Mouse (Mus musculus) left cerebral cortex, adult 6 months (tissue): ENCODE results near the gene Slc35g2. TPM values are rescaled to one million over a fixed set of nuclear protein-coding genes. Genes with fewer than 3 reads are reported as not detected.

Experiments used
- long read RNA-seq, 2 experiments: library from polyadenylated mRNA; unstranded; transcript quantifications; one replicate each; pipeline ENCODE4 v2.0.0; 2019 to 2020
- polyA plus RNA-seq: library from polyadenylated mRNA; unstranded; fragments of <200 nt; fragmentation: Nextera tagmentation; gene quantifications from 2 replicates; pipeline ENCODE4 v1.2.3, GENCODE M21; 2021

Gene Slc35g2
- polyA plus RNA-seq: 26.1 and 30.2 TPM in 2 replicates
- long read RNA-seq, experiment 1, transcript Slc35g2-201 (2 exons, 1,590 nt): major isoform, 186 of 192 reads
- long read RNA-seq, experiment 1, partial matches to known transcripts: 0 of 192 reads
- long read RNA-seq, experiment 1, other reads (novel, unspliced or antisense): 6 of 192 reads
- long read RNA-seq, experiment 2, transcript Slc35g2-201 (2 exons, 1,590 nt): major isoform, 29 of 33 reads
- long read RNA-seq, experiment 2, partial matches to known transcripts: 0 of 33 reads
- long read RNA-seq, experiment 2, other reads (novel, unspliced or antisense): 4 of 33 reads

DNA sequence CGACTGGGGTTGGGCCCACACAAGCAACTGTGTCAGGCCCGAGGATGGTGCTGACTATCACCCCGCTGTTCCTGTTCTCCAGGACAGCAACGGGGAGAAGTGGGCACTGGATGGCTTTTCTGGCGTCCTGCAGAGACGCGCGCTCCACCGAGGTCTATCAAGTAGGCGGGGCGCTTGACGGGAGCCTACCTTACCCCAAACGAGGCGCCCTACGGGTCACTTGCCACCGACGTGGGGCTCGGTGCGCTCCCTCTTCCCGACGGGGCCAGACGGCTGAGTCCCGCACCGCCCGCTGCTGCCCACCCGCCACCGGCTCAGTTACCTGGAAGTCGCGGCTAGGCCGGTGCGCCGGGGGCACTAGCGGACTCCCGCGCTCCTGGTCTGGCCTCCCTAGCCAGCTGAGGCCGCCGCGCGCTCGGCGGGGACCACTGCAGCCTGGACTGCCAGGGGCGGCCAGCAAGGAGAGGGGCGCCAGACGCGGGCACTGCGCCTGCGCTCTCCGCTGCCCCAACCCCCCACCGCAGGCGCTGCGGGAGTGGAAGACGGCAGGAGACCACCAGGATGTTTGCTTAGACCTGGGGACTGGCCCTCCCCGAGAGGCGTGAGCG lies at the start of gene Slc35g2:
TSS of gene Slc35g2 (minus strand) at position 465 of the 608 bp plus-strand sequence.

DNA sequence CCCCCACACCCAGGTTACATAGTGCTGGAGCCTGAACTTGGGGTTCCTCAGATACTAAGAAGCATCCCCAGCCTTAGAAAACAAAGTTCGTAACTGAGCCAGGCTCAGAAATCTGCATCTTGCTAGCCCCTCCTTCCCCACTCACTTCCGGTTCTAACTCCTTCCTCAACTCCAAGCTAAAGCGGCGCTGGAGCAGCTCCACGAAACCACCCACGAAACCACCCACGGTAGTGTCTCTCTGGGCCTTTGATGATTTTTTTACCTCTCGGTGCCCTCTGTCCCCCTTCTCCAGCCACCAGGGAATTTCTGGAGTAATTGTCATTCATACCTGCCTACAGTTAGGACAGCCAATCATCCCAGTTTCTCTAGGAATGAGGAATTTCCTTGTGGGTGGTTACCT lies 26.7 kb upstream of the Slc35g2 start, which contains the start of gene Stag1:
TSS of gene Stag1 (plus strand) at position 253 of the 400 bp plus-strand sequence.

DNA sequence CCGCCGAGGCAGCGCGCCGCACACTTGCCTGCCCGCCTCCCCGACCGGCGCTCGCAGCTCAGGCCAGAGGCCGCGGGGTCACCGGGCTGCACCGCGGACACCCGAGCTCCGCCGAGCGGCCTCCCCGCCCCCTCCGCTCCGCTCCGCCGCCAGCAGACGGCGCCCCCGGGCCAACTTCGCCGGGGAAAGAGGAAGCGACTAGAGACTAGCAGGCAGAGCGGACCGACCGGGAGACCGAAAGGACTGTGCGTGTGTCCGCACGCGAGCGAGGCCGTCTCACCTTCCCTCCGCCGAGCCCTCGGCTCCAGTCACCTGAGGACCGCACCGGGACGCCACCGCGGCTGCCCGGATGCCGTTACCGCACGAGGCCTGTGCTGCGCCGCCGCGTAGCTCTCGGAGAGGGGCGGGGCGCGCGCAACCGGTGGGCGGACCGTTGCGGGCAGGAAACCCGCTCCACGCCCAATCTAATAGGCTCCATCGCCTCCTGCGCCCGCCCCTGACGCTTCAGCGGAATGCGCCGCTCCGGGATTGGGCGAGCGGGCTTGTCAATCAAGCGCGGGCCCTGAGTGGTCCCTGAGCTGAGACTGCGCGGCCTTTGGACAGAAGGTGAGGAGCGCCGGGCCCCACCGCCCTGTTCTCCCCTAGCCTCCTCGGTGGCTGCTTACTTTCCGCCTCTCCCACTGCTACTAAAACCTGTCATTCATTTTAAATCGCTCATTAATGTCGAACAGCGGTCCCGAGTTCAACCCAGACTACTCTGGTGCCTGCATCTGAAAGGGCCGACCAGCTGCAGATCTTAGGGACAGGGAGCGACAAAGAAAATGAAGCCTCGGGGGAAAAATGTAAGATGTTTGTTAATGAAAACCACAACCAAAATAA lies 24.9 kb downstream of the Slc35g2 start, which contains the start of gene Nck1:
TSS of gene Nck1 (minus strand) at position 420 of the 879 bp plus-strand sequence.

Other genes starting within 250 kb of the Slc35g2 start
- gene Il20rb, start 84.3 kb downstream of the Slc35g2 start, polyA plus RNA-seq: 0.11 and 0.20 TPM in 2 replicates
- 38.2 and 40.6 TPM in 2 replicates for gene Nck1, start 25.0 kb downstream of the Slc35g2 start, polyA plus RNA-seq
- gene Stag1, start 26.7 kb upstream of the Slc35g2 start, polyA plus RNA-seq: 3.8 and 6.6 TPM in 2 replicates